Mouse (Mus musculus): ENCODE data around the gene Ddx54. TPM values are rescaled to one million over a fixed set of nuclear protein-coding genes. Genes with fewer than 3 reads are reported as not detected.

Gene Ddx54
- polyA plus RNA-seq, 1 experiment from 2014 or later, result 59.4 TPM

GRCm38 (mm10) chr5:120605688-120606087 is 6.9 kb upstream of the Ddx54 start:
- whole genome bisulfite sequencing, result 3% methylated on average over 8 of the region's 8 CpGs
- H3K4me3 ChIP-seq, result peak overlapping the region; percentile 51
- H3K27ac ChIP-seq (replicated peaks), result peak overlapping the region; percentile 77
- H3K4me1 ChIP-seq, result peaks cover 25% of the 10 kb centered on the region
- peaks cover 9% of the 10 kb centered on the region for H3K27me3 ChIP-seq (ENCODE audit: low read depth, poor library complexity, severe bottlenecking)
- DNase-seq (ENCODE audit: low spot score), result peak; percentile 92
- peaks cover 25% of the 10 kb centered on the region for H3K36me3 ChIP-seq
- H3K9me3 ChIP-seq (replicated peaks), result no peaks in the 10 kb centered on the region

- no peak overlapping the region for H3K4me3 ChIP-seq
- no peak for DNase-seq (ENCODE audit: low spot score)
- peaks cover 25% of the 10 kb centered on the region for H3K4me1 ChIP-seq
- peaks cover 25% of the 10 kb centered on the region for H3K36me3 ChIP-seq
- H3K9me3 ChIP-seq (replicated peaks), result no peaks in the 10 kb centered on the region
- WGBS, result 64% methylated on average over 25 of the region's 25 CpGs
- no peak overlapping the region for H3K27ac ChIP-seq (replicated peaks)
- H3K27me3 ChIP-seq (ENCODE audit: low read depth, poor library complexity, severe bottlenecking), result peaks cover 9% of the 10 kb centered on the region
Observed at GRCm38 (mm10) chr5:120606590-120607200, 5.8 kb upstream of the Ddx54 start.

DNA sequence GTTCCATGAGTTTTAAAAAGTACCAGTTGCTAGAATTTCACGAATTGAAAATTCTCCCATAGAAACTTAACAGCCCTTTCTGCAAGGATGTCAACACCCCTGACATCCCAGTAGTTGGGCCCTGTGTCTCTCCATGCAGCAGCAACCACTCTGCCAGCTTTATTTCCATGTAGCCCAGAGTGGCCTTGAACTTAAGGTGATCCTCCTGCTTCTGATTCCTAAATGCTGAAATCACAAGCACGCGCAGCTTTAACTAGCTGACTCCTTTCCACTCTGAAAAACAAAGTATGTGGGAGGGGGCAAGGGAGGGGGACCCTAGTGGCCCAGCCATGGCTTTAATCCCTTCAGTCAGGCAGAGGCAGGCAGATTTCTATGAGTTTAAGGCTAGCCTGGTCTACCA is 5.2 kb upstream of the Ddx54 start:
- Histone ChIP-seq H3K36me3 (peaks cover 25% of the 10 kb centered on the region), H3K9me3 (replicated peaks) (no peaks in the 10 kb centered on the region), H3K4me3 (no peak overlapping the region), H3K27ac (replicated peaks) (no peak overlapping the region), H3K27me3 (ENCODE audit: low read depth, poor library complexity, severe bottlenecking) (peaks cover 9% of the 10 kb centered on the region), H3K4me1 (peaks cover 26% of the 10 kb centered on the region)
- DNase-seq (ENCODE audit: low spot score), result no peak
- 78% methylated on average over 3 of the region's 3 CpGs for WGBS

DNA sequence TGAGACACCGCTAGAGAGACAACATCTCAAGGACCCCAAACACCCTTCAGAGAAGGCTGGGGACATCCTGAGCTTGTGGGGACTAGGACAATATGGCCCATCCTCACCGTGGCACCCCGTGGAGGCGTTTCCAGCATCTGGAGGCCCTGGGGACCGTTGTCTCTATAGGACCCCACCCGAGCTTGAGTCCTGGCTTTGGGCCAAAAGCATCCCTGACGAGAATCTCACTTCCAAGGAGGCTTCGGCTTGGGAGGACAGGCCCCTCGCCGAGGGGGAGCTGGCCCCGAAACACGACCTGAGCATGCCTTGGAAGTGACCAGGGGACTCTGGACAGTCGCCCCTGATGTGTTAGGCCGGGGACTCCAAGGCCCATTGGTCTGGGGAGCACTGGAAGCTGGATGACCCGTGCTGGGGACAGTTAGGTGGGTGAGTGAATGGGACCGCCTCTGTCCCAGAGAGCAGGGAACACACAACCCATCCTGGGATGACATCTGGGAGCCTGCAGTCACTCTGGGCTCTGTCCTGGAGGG is 3.2 kb upstream of the Ddx54 start:
- H3K4me3 ChIP-seq, result no peak overlapping the region
- DNase-seq (ENCODE audit: low spot score), result no peak
- H3K36me3 ChIP-seq, result peaks cover 25% of the 10 kb centered on the region
- no peak overlapping the region for H3K27ac ChIP-seq (replicated peaks)
- H3K4me1 ChIP-seq, result peaks cover 33% of the 10 kb centered on the region
- peaks cover 9% of the 10 kb centered on the region for H3K27me3 ChIP-seq (ENCODE audit: low read depth, poor library complexity, severe bottlenecking)
- no peaks in the 10 kb centered on the region for H3K9me3 ChIP-seq (replicated peaks)
- WGBS, result 91% methylated on average over 16 of the region's 16 CpGs

GRCm38 (mm10) chr5:120610906-120611305 is 1.6 kb upstream of the Ddx54 start:
- Histone ChIP-seq H3K27me3 (ENCODE audit: low read depth, poor library complexity, severe bottlenecking) (peaks cover 9% of the 10 kb centered on the region), H3K27ac (replicated peaks) (no peak overlapping the region), H3K9me3 (replicated peaks) (peaks cover 3% of the 10 kb centered on the region; the same call in 1 of the 2 replicates), H3K36me3 (peaks cover 37% of the 10 kb centered on the region), H3K4me3 (peak overlapping the region; percentile 72), H3K4me1 (peaks cover 23% of the 10 kb centered on the region)
- no peak for DNase-seq (ENCODE audit: low spot score)
- 93% methylated on average over 5 of the region's 5 CpGs for WGBS

GRCm38 (mm10) chr5:120611416-120611815 is 1.1 kb upstream of the Ddx54 start:
- peaks cover 7% of the 10 kb centered on the region for H3K27me3 ChIP-seq (ENCODE audit: low read depth, poor library complexity, severe bottlenecking)
- WGBS, result 69% methylated on average over 8 of the region's 8 CpGs
- H3K4me3 ChIP-seq, result peak overlapping the region; percentile 72
- peaks cover 39% of the 10 kb centered on the region for H3K36me3 ChIP-seq
- peaks cover 7% of the 10 kb centered on the region; the same call in 1 of the 2 replicates for H3K9me3 ChIP-seq (replicated peaks)
- DNase-seq (ENCODE audit: low spot score), result no peak
- H3K27ac ChIP-seq (replicated peaks), result 0 out of 2 replicates have a peak overlapping the region, but pooled peaks have one; percentile 96
- H3K4me1 ChIP-seq, result peaks cover 23% of the 10 kb centered on the region

- DNase-seq (ENCODE audit: low spot score), result peak; percentile 99
- Histone ChIP-seq H3K36me3 (peaks cover 53% of the 10 kb centered on the region), H3K27me3 (ENCODE audit: low read depth, poor library complexity, severe bottlenecking) (no peaks in the 10 kb centered on the region), H3K9me3 (replicated peaks) (peaks cover 7% of the 10 kb centered on the region; the same call in 1 of the 2 replicates), H3K27ac (replicated peaks) (peak overlapping the region; percentile 96), H3K4me3 (peak overlapping the region; percentile 72), H3K4me1 (peaks cover 23% of the 10 kb centered on the region)
- WGBS, result under 1% methylated on average over 69 of the region's 69 CpGs
Observed at GRCm38 (mm10) chr5:120612822-120613604, 474 bp downstream of the Ddx54 start.

GRCm38 (mm10) chr5:120615903-120616302 is 3.4 kb downstream of the Ddx54 start:
- DNase-seq (ENCODE audit: low spot score), result no peak
- Histone ChIP-seq H3K27me3 (ENCODE audit: low read depth, poor library complexity, severe bottlenecking) (no peaks in the 10 kb centered on the region), H3K4me3 (no peak overlapping the region), H3K36me3 (peaks cover 62% of the 10 kb centered on the region), H3K4me1 (peaks cover 21% of the 10 kb centered on the region), H3K9me3 (replicated peaks) (peaks cover 7% of the 10 kb centered on the region; the same call in 1 of the 2 replicates), H3K27ac (replicated peaks) (no peak overlapping the region)
- 92% methylated on average over 4 of the region's 4 CpGs for WGBS

DNA sequence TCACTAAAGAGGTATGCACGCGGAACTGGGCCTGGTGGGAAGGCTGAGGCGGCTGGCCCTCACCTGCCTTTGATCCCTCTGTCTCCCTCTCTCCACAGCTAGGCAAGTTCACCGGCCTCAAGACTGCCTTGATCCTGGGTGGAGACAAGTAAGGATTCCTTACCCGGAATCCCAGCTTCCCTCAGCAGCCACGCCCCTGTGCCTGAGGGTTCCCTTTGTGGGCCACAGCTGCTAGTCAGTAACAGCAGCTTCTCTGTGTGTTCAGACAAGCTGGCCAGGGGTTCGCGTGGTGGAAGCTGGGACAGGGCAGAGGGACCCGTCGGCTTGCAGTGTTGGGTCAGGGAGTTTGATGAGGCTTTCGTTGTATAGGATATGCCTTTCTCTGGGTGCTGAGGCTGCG is 6.2 kb downstream of the Ddx54 start:
- H3K27ac ChIP-seq (replicated peaks), result no peak overlapping the region
- DNase-seq (ENCODE audit: low spot score), result no peak
- no peaks in the 10 kb centered on the region for H3K27me3 ChIP-seq (ENCODE audit: low read depth, poor library complexity, severe bottlenecking)
- no peak overlapping the region for H3K4me3 ChIP-seq
- H3K4me1 ChIP-seq, result peaks cover 5% of the 10 kb centered on the region
- WGBS, result 88% methylated on average over 12 of the region's 12 CpGs
- H3K9me3 ChIP-seq (replicated peaks), result peaks cover 7% of the 10 kb centered on the region; the same call in 1 of the 2 replicates
- H3K36me3 ChIP-seq, result peaks cover 91% of the 10 kb centered on the region

DNA sequence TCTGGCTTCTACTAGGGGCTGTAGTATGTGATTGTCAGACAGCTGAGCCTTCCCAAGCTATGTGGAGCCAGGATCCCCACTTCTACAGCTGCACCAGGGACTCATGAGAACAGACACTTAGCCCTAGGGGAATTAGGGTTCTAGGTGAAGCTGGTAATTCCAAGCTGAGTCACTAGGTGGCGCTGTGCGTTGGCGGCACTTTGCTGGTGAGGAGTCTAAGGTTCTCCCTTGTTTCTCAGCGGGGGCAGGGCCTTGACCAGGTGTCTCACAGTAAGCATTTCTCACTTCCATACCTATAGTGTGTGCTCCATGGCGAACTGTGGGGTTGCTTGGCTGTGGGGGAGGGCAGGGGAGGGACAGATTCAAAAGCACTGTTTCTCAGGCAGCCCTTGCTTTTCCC is 6.7 kb downstream of the Ddx54 start:
- Histone ChIP-seq H3K27me3 (ENCODE audit: low read depth, poor library complexity, severe bottlenecking) (no peaks in the 10 kb centered on the region), H3K27ac (replicated peaks) (no peak overlapping the region), H3K9me3 (replicated peaks) (peaks cover 7% of the 10 kb centered on the region; the same call in 1 of the 2 replicates), H3K4me3 (no peak overlapping the region), H3K36me3 (peaks cover 95% of the 10 kb centered on the region), H3K4me1 (peaks cover under 1% of the 10 kb centered on the region)
- WGBS, result 20% methylated on average over 5 of the region's 5 CpGs
- peak; percentile 68 for DNase-seq (ENCODE audit: low spot score)

GRCm38 (mm10) chr5:120620375-120621077 is 8.0 kb downstream of the Ddx54 start:
- Histone ChIP-seq H3K27me3 (ENCODE audit: low read depth, poor library complexity, severe bottlenecking) (no peaks in the 10 kb centered on the region), H3K36me3 (peaks cover 100% of the 10 kb centered on the region)
- WGBS, result 72% methylated on average over 18 of the region's 18 CpGs

DNA sequence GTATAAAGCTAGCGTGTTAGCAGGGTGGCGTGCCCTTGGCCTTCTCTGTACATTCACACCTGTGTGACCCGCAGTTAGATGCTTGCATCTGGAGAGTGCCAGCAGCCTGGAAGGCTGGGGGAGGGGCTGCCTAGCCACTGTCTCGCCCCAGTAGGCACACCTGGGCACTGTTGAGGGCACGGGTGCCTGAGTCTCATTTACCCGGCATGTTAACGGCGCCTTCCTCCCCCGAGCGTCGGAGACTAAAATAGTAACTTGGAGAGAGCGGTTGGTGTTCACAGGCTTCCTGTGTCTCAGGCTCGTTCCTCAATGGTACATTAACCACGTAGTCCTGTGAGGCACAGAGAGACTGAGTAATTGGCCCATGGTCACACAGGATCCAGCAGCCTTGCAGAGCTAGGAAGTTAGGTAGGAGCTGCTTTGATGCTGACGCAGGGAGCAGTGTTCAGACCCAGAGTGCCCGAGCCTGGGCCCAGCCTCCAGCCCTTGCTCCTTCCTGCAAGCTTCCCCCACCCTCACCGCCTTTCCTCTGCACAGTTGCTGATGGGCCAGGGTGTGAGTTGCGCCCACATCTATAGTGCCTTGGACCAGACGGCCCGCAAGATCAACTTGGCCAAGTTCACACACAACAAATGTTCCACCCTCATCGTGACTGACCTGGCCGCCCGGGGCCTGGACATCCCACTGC is 8.7 kb downstream of the Ddx54 start:
- no peak for DNase-seq (ENCODE audit: low spot score)
- no peaks in the 10 kb centered on the region for H3K27me3 ChIP-seq (ENCODE audit: low read depth, poor library complexity, severe bottlenecking)
- H3K4me3 ChIP-seq, result no peak overlapping the region
- WGBS, result 96% methylated on average over 23 of the region's 23 CpGs
- H3K27ac ChIP-seq (replicated peaks), result no peak overlapping the region
- H3K9me3 ChIP-seq (replicated peaks), result peaks cover 1% of the 10 kb centered on the region; the same call in 1 of the 2 replicates
- peaks cover 100% of the 10 kb centered on the region for H3K36me3 ChIP-seq
- peaks cover 6% of the 10 kb centered on the region for H3K4me1 ChIP-seq

More at GRCm38 (mm10) chr5:120620375-120621077, 8.0 kb downstream of the Ddx54 start:
- no peak overlapping the region for H3K4me3 ChIP-seq
- H3K9me3 ChIP-seq (replicated peaks), result peaks cover 7% of the 10 kb centered on the region; the same call in 1 of the 2 replicates
- no peak overlapping the region for H3K27ac ChIP-seq (replicated peaks)
- peak; percentile 80 for DNase-seq (ENCODE audit: low spot score)
- no peaks in the 10 kb centered on the region for H3K4me1 ChIP-seq

Data from midbrain, embryonic 10.5 days (tissue).